Mouse (Mus musculus) testis, adult 2 months (tissue): ENCODE measurements around the gene Atxn1.

Experiments used
- CTCF ChIP-seq: fragments of 200-500 bp; IDR thresholded peaks from 2 replicates; pipeline ENCODE4 v1.5.1; 2012; ENCODE audit warnings: low read depth, mild to moderate bottlenecking, inconsistent platforms, low read length, moderate library complexity; ENCODE audit not compliant: control insufficient read depth, insufficient read depth, insufficient replicate concordance
- POLR2A ChIP-seq: fragments of 200-500 bp; IDR thresholded peaks from 2 replicates; pipeline ENCODE4 v1.6.1; 2012; ENCODE audit warnings: low read depth, mild to moderate bottlenecking, inconsistent platforms, low read length, moderate library complexity; ENCODE audit not compliant: control insufficient read depth

DNA sequence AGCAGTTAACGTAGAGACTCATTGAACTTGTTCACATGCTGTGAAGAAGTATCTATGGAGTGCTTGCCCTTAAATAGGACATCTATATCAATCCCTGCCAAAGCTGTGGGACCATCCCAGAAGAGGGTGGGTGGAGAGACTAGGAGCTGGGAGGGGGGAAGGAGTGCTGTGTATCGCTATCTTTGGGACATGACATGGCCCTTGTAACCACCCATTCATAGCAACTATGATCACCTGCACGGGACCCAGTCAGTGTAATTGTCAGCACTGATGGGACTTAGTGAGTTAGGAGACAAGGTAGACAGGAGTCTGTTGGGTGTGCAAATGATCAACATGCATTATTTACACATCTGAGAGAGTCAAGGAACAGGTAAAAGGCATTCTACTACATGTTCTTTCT lies 405.6 kb downstream of the Atxn1 start:
- TF ChIP-seq POLR2A (no peak), CTCF (no peak)
